Mouse (Mus musculus): ENCODE measurements around the gene Plekha1. TPM values are rescaled to one million over a fixed set of nuclear protein-coding genes. Genes with fewer than 3 reads are reported as not detected.

Plekha1 gene
- total RNA-seq, 2 experiments from 2014 or later, result 132 to 140 TPM

DNA sequence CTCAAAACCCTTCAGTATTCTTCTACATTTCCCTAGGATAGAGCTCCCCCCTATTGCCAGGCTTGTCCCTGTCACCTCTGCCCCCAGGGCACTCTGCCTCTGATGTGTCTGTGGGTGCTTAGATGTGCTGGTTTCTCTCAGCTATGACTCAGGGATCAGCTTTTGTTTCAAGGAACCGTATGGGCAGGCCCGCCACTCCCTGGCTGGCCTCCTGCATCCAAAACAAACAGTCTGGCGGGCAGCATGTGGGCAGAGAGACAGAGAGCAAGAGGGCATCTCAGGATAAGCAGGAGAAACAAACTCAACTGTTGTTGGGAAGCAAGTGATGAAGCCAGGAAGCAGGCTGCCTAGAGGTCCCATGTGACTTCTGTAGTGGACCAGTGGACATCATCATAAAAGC, 9.9 kb upstream of the Plekha1 start:
- intact Hi-C loops (cut with DNase I), result no loop called here

DNA sequence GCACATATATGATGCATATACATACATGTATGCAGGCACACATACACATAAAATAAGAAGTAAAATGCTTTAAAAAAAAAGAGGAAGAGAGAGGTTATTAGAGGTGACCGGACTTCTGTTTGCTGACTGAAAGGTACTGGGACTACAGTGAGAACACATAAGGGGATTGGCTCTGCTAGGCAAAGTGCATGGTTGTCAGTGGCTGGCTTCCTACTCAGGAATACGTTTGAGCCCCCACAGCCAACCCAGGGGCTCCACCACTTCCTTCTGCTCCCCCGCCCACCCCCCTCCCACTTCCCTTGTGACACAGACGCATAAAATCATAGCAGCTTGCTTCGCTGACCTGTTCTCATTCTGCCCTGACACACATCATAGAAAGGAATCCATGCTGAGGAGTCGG, 7.6 kb upstream of the Plekha1 start:
- intact Hi-C loops (cut with DNase I), result no loop called here

More for the DNA sequence above, 9.9 kb upstream of the Plekha1 start:
- no peak for DNase-seq

DNA sequence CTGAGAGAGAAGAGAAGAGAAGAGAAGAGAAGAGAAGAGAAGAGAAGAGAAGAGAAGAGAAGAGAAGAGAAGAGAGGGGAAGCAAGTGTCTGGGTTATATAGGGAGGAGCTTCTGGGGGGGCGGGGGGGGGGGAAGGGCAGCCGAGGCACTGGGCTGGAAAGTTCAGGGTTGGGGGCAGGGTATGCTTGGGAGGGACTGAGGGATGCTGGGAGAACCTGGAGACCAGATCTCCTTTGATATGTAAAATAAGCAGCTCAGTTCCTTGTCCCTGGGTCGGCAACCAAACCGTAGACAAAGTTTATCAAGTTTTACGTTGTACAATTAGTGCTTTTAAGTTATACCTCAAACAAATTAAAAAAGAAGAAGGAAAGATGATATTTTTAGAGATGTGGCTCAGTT, 5.6 kb upstream of the Plekha1 start:
- intact Hi-C loops (cut with DNase I), result no loop called here

More for the DNA sequence above, 7.6 kb upstream of the Plekha1 start:
- DNase-seq, result no peak

DNA sequence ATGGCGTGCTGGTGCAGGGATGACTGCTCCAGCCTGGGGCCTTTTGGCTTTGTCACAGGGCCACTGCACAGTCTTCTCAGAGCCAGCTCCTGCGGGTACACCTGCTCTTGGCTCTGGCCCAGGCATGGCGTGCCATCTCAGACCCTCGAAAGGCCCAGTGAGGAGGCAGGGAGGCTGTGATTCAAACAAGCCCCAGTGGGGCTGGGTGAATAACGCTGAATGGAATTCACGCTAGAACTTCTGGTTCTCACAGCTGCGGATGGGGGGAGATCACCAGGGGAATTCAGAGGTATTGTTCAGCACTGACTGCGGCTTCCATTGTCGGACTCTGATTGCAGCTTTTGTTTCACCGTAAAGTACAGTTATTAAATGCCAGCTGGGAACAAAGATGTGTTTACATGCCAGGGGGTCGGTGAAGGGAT, 4.8 kb upstream of the Plekha1 start:
- DNase-seq, result peak; percentile 44
- intact Hi-C loops (cut with DNase I), result no loop called here

More for the DNA sequence above, 5.6 kb upstream of the Plekha1 start:
- no peak for DNase-seq

DNA sequence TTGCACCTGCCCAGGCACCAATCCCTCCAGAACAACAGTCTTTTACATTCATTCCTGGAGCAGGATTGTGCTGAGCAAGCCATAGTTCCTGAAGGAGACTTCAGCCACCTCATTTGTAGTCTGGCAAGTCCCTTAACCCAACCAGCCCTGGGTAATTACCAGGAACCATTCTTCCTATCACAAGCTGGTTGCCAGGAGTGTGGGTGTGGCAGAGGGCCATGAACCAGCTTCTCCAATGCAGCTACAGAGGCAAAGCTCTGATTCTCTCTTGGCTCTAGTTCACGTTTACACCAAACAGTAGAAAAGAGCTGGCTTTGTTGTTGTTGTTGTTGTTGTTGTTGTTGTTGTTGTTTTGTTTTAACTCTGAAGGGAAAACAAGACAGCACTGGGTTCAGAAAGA, 3.1 kb upstream of the Plekha1 start:
- intact Hi-C loops (cut with DNase I), result no loop called here
- DNase-seq, result no peak

DNA sequence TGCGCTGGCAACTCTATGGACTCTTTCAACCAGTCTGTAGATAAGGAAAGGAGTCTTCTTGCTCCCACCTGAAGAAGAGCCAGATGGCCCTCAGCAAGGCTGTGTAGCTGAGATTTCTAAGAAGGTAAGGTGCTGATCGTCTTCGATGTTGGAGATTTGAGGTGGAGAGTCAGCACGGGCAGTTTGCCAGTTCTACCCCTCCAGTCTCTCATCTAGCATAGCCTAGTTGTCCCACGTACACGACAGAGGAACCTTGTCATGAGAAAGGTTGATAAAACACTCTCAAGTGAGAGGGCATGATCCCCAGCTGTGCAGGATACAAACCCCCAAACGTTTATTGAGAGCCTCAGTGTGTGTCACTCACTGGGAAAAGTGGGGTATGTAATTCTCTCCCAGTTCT, 845 bp upstream of the Plekha1 start:
- DNase-seq, result no peak
- intact Hi-C loops (cut with DNase I), result no loop called here

DNA sequence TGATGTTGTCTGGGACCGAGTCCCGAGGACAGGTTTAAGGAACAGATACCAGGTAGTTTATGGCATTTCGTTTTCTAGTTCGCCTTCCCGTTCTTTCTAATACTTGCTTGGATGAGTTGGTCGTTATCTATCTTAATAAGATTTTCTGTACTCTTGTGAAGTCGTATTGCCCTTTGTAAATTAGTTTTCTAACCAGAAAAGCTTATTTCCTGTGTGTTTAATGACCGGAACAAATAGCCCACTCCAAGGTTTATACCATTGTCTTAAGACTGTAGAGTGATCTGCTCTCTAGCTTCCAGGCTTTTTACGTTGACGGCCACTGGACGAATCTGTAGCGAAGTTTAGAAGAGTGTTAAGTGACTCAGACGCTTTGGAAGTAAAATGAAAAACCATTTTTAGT, 1.1 kb downstream of the Plekha1 start:
- DNase-seq, result no peak
- intact Hi-C loops (cut with DNase I), result no loop called here

DNA sequence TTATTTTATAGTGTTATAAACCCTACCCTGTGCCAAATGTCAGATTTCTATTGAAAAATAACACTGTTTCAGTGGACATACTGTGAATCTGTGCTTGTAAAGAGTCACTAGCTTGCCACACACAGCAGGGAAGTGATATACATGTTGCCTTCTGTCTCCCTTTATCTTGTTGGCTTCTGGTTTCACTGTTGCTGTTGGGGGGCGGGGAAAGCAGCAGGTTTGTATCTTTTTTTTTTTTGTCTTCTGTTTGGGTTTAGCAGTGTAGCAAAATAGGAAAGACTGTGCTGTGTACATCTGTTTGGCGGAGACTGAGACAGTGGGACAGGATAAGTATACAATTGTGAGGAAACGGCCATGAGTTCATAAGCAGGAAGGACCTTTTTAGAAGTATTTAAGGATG, 1.7 kb downstream of the Plekha1 start:
- intact Hi-C loops (cut with DNase I), result no loop called here
- DNase-seq, result no peak

DNA sequence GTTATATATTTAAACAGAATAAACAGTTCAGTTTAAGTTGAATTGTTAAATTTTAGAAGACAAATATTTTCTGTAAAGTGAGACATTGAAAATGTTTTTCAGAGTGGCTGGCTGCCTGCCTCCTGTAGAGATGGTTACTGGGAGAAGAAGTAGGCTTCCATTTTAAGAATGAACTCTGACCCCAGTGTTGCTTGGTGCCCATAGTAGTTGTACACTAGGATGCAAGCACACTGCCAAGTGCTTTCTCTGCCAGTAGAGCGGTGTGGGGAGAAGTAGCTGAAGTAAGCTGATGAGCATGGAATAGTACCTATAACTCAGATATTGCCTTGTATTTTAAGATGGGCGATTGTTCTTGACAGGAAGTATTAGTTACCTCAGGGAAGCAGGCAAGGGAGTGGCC, 18.6 kb downstream of the Plekha1 start:
- intact Hi-C loops (cut with DNase I), result no loop called here
- no peak for DNase-seq

DNA sequence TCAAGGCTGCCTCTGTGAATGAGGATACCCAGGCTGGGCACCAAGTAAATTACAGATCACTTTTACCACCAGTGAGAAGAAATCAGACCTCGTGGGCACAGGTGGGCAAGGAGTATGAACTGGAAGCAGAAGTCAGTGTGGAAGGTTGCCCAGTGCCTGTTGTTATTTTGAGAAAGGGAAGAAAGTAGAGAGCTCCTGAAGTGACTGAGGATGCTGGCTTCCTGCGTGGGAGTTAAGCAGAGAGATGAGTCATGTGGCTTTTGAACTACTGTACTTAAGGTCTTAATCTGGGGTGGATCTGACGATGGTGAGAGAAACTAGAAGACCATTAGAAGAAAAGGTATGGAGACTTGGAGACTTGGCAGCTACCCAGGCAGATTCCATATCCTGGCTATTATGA, 20.7 kb downstream of the Plekha1 start:
- intact Hi-C loops (cut with DNase I), result no loop called here

DNA sequence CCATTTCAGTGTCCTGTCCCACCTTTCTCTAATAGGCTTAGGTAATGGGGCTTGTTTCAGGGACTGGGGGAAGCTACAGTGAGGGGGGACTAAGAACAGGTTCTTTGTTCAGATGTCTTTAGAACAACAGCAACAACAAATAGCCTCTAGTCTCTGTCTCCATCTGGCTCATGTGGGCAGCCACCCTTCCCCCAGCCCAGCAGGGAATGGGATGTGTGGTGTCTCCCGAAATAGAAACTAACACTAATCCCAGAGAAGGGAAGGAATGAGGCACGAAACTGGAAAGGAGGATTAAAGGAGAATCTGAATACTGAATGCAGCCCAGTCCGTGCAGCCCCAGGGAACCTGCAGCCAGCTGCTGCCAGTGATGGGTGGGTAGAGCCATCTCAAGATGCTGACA, 22.4 kb downstream of the Plekha1 start:
- intact Hi-C loops (cut with DNase I), result no loop called here
- DNase-seq, result no peak

More for the DNA sequence above, 20.7 kb downstream of the Plekha1 start:
- no peak for DNase-seq

DNA sequence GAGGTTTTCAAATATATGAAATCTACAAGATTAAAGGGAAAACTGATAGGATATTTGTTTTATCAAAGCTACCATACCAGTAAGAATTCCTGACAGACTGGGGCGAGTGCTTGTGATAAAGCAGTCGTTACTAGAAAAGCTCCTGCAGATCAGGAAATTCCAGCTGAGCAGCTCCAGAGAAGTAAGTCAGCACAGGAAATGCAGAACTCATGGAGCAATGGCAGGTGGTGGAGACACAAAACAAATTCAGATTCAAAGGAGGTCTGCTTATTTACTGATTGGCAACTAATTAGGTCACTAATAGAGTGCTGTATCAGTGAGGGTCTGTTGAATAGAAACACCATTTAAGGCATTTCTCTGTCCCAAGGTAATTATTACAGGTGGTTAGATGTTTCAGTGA, 25.3 kb downstream of the Plekha1 start:
- DNase-seq, result no peak
- intact Hi-C loops (cut with DNase I), result no loop called here

DNA sequence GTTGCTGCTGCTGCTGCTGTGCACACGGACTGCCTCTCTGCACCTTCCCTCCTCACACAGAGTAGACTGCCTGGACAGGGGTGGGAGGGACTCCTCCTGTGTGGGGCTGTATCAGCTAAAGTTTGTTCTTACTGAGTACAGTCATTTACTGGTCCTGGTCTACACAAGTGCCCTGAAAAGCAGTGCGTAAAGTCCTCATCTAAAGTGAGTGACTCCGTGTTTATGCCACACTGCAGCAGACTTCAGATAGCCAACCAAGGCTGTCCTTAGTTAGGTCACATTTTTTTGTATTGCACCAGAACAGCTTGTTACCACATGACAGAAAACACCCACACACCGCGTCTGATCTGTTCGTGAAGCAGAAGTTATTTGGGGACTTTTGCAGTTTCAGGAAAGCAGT, 27.4 kb downstream of the Plekha1 start:
- DNase-seq, result no peak
- intact Hi-C loops (cut with DNase I), result no loop called here

DNA sequence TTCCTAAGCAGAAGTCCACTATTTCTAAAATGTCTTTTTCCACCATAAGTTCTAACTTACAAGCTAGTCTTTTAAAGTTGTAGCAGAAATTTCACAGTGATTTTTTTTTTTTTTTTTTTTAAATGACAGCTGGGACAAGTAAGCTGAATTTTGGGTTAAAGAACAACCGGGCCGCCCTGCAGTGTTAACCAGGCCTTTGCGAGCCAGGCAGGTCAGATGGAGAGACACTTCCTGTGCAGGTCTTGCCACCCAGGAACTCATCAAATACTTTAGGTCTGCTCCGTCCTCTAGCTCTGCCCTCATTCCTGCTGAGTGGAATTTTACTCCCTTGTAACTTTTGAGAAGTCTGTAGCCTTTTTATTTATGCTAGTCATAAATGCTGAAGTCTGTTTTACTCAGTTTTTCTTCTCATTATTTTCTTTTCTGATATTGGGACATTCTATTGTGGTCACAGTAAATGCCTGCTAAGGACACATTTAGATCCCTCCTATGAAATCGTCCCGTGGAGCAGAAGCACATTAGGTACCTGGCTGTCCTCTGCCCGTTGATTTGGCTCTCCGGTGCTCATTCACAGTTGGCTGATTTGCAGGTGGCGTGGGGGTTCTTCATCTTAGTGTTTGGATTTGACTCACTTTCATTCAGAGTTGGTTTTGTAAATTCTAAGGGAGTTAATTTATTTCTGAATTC, 29.5 kb downstream of the Plekha1 start:
- intact Hi-C loops (cut with DNase I), result no loop called here
- no peak for DNase-seq

DNA sequence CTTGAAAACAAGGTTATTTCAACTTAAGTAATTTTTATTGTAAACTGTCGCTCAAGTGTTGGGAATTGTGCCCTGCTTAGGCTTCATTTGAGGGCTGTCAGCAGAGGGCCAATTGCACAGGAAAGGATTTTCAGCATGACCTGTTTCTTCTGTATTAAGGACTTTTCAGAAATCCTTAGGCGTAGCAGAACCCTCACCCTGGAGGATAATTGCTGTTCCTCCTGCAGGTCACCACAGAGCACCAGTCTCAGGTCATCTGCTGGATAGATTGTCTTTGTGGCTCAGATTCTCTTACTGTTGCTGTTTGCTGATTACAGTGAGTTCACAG, 30.0 kb downstream of the Plekha1 start:
- intact Hi-C loops (cut with DNase I), result no loop called here
- DNase-seq, result no peak

DNA sequence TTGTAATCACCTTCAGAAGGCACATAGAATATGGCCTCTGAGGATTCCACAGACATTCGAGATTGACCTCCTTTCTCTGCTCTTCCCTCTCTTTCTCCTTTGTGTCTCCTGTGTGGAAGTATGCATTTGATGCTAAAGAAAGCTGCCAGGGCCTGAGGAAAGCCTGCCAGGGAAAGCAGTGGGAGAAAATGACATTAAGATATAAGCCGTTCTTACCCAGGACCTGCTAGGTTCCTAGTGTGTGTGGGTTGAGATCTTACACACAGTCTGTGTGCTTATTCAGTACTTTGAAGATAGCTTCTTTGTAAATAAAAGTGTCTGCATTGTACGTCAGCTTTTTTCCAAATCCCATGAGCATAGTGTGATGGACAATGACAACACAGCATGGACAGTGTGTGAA, 30.5 kb downstream of the Plekha1 start:
- DNase-seq, result no peak
- intact Hi-C loops (cut with DNase I), result no loop called here

DNA sequence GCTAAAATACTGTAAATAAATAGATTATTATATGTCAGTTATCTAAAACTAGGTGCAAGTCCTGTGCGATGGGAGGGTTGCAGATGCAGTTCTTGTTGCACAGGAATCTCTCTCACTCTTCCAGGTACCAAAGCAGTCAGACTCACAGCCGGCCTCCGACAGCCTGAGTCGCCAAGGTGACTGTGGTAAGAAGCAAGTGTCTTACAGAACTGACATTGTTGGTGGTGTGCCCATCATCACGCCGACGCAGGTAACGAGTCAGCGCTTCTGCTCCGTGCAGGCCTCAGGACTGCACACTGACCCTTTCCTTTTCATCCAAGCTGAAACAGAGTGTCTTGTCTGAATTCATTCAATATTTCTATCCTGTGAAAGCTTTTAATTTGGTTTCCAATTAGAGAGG, 31.6 kb downstream of the Plekha1 start:
- intact Hi-C loops (cut with DNase I), result no loop called here

DNA sequence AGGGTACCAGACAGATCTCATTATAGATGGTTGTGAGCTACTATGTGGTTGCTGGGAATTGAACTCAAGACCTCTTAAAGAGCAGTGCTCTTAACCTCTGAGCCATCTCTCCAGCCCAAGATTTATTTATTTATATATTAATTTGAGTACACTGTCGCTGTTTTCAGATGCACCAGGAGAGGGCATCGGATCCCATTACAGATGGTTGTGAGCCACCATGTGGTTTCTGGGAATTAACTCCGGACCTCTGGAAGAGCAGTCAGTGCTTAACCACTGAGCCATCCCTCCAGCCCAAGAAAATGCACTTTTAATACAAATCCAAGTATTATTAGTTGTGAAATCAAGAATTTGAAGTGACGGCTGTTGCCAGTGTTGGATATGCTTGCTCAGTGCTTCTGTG, 32.8 kb downstream of the Plekha1 start:
- DNase-seq, result peak; percentile 22
- intact Hi-C loops (cut with DNase I), result no loop called here

More for the DNA sequence above, 31.6 kb downstream of the Plekha1 start:
- DNase-seq, result no peak

DNA sequence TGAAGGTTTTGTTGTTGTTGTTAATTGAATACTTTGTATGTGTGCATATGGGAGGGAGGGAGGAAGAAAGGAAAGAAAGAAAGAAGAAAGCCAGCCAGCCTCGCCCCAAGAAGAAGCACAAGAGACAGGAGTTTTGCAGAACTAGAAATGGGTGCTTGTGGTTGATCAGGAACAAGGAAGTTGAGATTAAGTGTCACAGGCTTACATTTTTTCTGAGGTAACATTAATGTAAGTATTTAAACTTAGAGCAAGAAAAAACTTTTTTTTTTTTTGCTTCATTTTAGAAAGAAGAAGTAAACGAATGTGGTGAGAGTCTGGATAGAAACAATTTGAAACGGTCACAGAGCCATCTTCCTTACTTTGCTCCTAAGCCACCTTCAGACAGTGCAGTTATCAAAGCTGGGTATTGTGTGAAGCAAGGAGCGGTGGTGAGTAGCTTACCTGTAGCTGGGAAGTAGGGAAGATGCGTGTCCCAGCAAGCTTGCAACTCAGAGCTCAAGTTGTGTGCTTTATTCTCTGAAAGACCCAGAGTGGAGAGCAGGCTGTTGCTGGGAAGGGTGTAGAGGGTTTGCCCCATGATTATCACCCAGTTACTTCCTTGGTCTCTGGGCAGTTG, 34.8 kb downstream of the Plekha1 start:
- DNase-seq, result no peak
- intact Hi-C loops (cut with DNase I), result no loop called here

DNA sequence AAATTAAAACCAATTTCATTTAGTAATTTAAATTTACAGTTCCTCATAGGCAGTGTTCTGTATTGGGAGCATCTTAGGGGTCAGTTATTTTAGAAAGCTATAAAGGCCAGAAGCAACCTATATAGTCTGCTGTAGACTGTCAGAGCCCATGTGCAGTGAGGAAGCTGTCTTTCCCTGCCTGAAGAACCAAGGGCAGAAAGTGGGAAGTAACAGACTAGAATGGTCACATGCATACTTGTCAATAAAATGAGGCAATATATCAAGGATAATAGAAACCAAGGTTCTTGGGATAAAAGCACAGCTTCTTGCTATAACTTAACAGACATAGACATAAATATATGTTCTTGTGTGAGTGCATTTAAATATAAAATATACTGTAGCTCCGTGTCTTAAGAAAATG, 37.4 kb downstream of the Plekha1 start:
- intact Hi-C loops (cut with DNase I), result no loop called here
- DNase-seq, result no peak

DNA sequence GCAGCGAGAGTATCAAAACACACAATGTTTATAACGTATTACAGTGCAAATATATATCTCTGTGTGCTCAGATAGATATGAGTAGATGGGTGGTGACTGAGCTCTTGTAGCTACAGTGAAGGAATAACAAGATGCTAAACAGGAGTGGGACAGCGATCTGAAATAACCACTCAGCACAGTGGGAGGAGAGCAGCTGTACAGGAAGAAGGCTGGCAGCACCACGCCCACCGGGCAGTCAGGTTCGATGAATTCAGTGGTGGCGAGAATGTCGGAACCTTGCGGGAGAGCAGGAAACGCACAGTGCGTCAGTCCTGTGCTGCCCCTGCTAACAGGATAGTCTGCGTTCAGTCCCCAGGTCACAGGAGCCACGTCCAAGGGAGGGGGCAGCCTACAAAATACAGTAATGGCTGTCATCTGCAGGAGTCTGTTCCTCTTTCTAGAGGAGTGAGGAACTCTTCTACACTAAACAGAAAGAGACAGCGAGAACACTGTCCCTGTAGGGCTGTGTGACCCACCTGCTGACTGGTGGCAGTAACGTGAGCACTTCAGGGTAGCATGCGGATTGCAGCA, 38.0 kb downstream of the Plekha1 start:
- no peak for DNase-seq
- intact Hi-C loops (cut with DNase I), result no loop called here

DNA sequence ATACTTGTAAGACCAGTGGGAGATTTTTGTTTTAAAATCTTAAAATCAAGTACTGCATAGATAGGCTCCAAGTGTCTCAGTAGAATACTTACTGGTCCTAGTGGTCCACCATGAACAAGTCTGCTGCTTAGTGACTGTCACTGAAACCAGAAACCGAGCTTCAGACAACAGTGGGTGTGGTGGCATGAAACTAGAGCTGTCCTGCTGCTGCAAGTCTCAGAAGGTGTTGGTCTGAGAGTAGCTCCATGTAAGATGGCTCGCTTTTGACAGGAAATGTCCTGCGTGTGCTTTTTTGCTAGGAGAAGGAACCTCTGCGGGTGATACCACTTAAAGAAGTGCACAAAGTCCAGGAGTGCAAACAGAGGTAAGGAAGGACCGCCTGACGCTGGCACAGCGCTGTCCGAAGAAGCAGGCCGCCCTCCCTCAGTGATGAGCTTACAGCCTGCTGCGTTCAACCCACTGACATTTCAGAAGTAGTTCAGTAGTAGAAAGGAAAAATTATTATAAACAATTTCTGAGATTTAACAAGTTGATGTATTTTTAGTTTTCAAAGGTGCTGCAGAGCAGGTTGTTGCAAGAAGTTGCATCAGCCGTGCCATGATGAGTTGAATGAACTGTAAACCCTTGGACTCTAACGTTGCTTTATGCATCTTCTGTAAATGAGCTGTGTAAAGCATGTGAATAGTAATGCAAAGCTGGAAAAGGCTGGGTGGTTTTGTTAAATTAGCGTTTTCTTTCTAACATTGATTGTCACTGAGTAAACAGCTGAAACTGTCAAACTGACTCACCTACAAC, 39.2 kb downstream of the Plekha1 start:
- no peak for DNase-seq
- intact Hi-C loops (cut with DNase I), result no loop called here
